Mouse (Mus musculus) midbrain, embryonic 11.5 days (tissue): ENCODE results near the gene Ptprc. TPM values are rescaled to one million over a fixed set of nuclear protein-coding genes. Genes with fewer than 3 reads are reported as not detected.

Experiments
- ATAC-seq: fragments of 200-750 bp; cut with Nextera tagmentation; 2 replicates; pipeline ENCODE4 v1.8.0; 2017; ENCODE audit warnings: moderate TSS enrichment, moderate library complexity; ENCODE audit not compliant: low FRiP score
- DNase-seq: peaks from one replicate; pipeline ENCODE4 v3.0.0; 2015; ENCODE audit warnings: low spot score; ENCODE audit errors: missing footprints
- H3K27ac ChIP-seq: fragments of 300-500 bp; sonication (generic); 2 replicates; pipeline ENCODE4 v1.5.1; 2014; ENCODE audit warnings: low read depth, low read length
- H3K27me3 ChIP-seq: fragments of 300-500 bp; sonication (generic); 2 replicates; pipeline ENCODE4 v1.6.1; 2014; ENCODE audit warnings: mild to moderate bottlenecking, low read length, moderate library complexity, mixed read lengths; ENCODE audit not compliant: control insufficient read depth, insufficient read depth
- H3K36me3 ChIP-seq: fragments of 300-500 bp; sonication (generic); 2 replicates; pipeline ENCODE4 v1.6.1; 2014; ENCODE audit warnings: mild to moderate bottlenecking, low read length, moderate library complexity, mixed read lengths; ENCODE audit not compliant: control insufficient read depth, insufficient read depth
- H3K4me1 ChIP-seq: fragments of 300-500 bp; sonication (generic); 2 replicates; pipeline ENCODE4 v1.6.1; 2014; ENCODE audit warnings: low read length; ENCODE audit not compliant: control insufficient read depth, insufficient read depth
- H3K4me2 ChIP-seq: fragments of 300-500 bp; sonication (generic); 2 replicates; pipeline ENCODE4 v1.6.1; 2014; ENCODE audit warnings: mild to moderate bottlenecking, moderate library complexity
- H3K4me3 ChIP-seq: fragments of 300-500 bp; sonication (generic); 2 replicates; pipeline ENCODE4 v1.5.1; 2014; ENCODE audit warnings: low read depth, low read length
- H3K9ac ChIP-seq: fragments of 300-500 bp; sonication (generic); 2 replicates; pipeline ENCODE4 v1.6.1; 2014; ENCODE audit warnings: low read length
- H3K9me3 ChIP-seq: fragments of 300-500 bp; sonication (generic); 2 replicates; pipeline ENCODE4 v1.6.1; 2016; ENCODE audit warnings: low read length; ENCODE audit not compliant: control insufficient read depth
- WGBS: fragments of 180-500 bp; shearing (Covaris S2); extraction: QIAGEN DNeasy Blood & Tissue Kit; methylation state at CpG from one replicate; pipeline ENCODE4 v1.1.7; 2014; 5-methylcytosine and 5-hydroxymethylcytosine counted together
- polyA plus RNA-seq: library from polyadenylated mRNA; unstranded; fragments of >200 nt; fragmentation: Nextera tagmentation; extraction: Ambion mirVana; gene quantifications from 2 replicates; pipeline ENCODE4 v1.2.1, GENCODE M21; 2014

Gene Ptprc
- polyA plus RNA-seq, 1 experiment from 2014 or later = 0.98 TPM

- WGBS = 88% methylated on average over 1 of the region's 1 CpGs
- Histone ChIP-seq H3K9ac (no peak overlapping the region), H3K9me3 (no peaks in the 10 kb centered on the region), H3K36me3 (no peaks in the 10 kb centered on the region), H3K27me3 (no peaks in the 10 kb centered on the region), H3K4me1 (peaks cover 2% of the 10 kb centered on the region; the same call in 1 of the 2 replicates), H3K4me2 (no peak overlapping the region), H3K27ac (no peak overlapping the region), H3K4me3 (no peak overlapping the region)
- ATAC-seq = no peak
- DNase-seq = no peak
Observed at GRCm38 (mm10) chr1:138125281-138125680, 50.2 kb downstream of the Ptprc start.

GRCm38 (mm10) chr1:138123866-138124265, 51.6 kb downstream of the Ptprc start:
- Histone ChIP-seq H3K9ac (no peak overlapping the region), H3K4me3 (no peak overlapping the region), H3K27me3 (no peaks in the 10 kb centered on the region), H3K27ac (no peak overlapping the region), H3K4me1 (no peaks in the 10 kb centered on the region), H3K4me2 (no peak overlapping the region), H3K9me3 (no peaks in the 10 kb centered on the region), H3K36me3 (no peaks in the 10 kb centered on the region)
- 43% methylated on average over 3 of the region's 3 CpGs for WGBS
- ATAC-seq = no peak
- no peak for DNase-seq

- H3K4me1 ChIP-seq = no peaks in the 10 kb centered on the region
- no peaks in the 10 kb centered on the region for H3K36me3 ChIP-seq
- no peaks in the 10 kb centered on the region for H3K9me3 ChIP-seq
- no peak overlapping the region for H3K4me3 ChIP-seq
- no peak overlapping the region for H3K9ac ChIP-seq
- 55% methylated on average over 12 of the region's 12 CpGs for WGBS
- no peaks in the 10 kb centered on the region for H3K27me3 ChIP-seq
- no peak overlapping the region for H3K4me2 ChIP-seq
- ATAC-seq (no peak), DNase-seq (no peak)
- H3K27ac ChIP-seq = no peak overlapping the region
Observed at GRCm38 (mm10) chr1:138119895-138120294, 55.6 kb downstream of the Ptprc start.

- no peaks in the 10 kb centered on the region for H3K4me1 ChIP-seq
- 89% methylated on average over 1 of the region's 1 CpGs for WGBS
- H3K27me3 ChIP-seq = no peaks in the 10 kb centered on the region
- DNase-seq (no peak), ATAC-seq (no peak)
- H3K4me3 ChIP-seq = no peak overlapping the region
- no peak overlapping the region for H3K9ac ChIP-seq
- no peak overlapping the region for H3K4me2 ChIP-seq
- H3K9me3 ChIP-seq = no peaks in the 10 kb centered on the region
- no peaks in the 10 kb centered on the region for H3K36me3 ChIP-seq
- no peak overlapping the region for H3K27ac ChIP-seq
Observed at GRCm38 (mm10) chr1:138093219-138093618, 82.3 kb downstream of the Ptprc start.

GRCm38 (mm10) chr1:138085810-138086209, 89.7 kb downstream of the Ptprc start:
- no peaks in the 10 kb centered on the region for H3K27me3 ChIP-seq
- H3K9me3 ChIP-seq = no peaks in the 10 kb centered on the region
- H3K4me1 ChIP-seq = no peaks in the 10 kb centered on the region
- WGBS = 3% methylated on average over 1 of the region's 1 CpGs
- no peak overlapping the region for H3K9ac ChIP-seq
- H3K36me3 ChIP-seq = no peaks in the 10 kb centered on the region
- DNase-seq (peak; percentile 95), ATAC-seq (peak; percentile 78)
- no peak overlapping the region for H3K4me2 ChIP-seq
- no peak overlapping the region for H3K27ac ChIP-seq
- H3K4me3 ChIP-seq = no peak overlapping the region

GRCm38 (mm10) chr1:138083707-138084106, 91.8 kb downstream of the Ptprc start:
- DNase-seq (no peak), ATAC-seq (no peak)
- no peaks in the 10 kb centered on the region for H3K36me3 ChIP-seq
- H3K9me3 ChIP-seq = no peaks in the 10 kb centered on the region
- no peaks in the 10 kb centered on the region for H3K4me1 ChIP-seq
- no peaks in the 10 kb centered on the region for H3K27me3 ChIP-seq
- H3K4me3 ChIP-seq = no peak overlapping the region
- no peak overlapping the region for H3K4me2 ChIP-seq
- H3K27ac ChIP-seq = no peak overlapping the region
- no peak overlapping the region for H3K9ac ChIP-seq

GRCm38 (mm10) chr1:138080308-138080707, 95.2 kb downstream of the Ptprc start:
- H3K9me3 ChIP-seq = no peaks in the 10 kb centered on the region
- H3K36me3 ChIP-seq = no peaks in the 10 kb centered on the region
- ATAC-seq (no peak), DNase-seq (no peak)
- H3K4me2 ChIP-seq = no peak overlapping the region
- WGBS = 92% methylated on average over 1 of the region's 1 CpGs
- H3K27me3 ChIP-seq = no peaks in the 10 kb centered on the region
- no peak overlapping the region for H3K27ac ChIP-seq
- no peak overlapping the region for H3K9ac ChIP-seq
- H3K4me1 ChIP-seq = no peaks in the 10 kb centered on the region
- no peak overlapping the region for H3K4me3 ChIP-seq

GRCm38 (mm10) chr1:138044196-138044945, 131.1 kb downstream of the Ptprc start:
- no peaks in the 10 kb centered on the region for H3K9me3 ChIP-seq
- H3K27me3 ChIP-seq = no peaks in the 10 kb centered on the region
- no peak overlapping the region for H3K27ac ChIP-seq
- DNase-seq (peak; percentile 98), ATAC-seq (peak; percentile 84)
- no peak overlapping the region for H3K4me2 ChIP-seq
- H3K9ac ChIP-seq = no peak overlapping the region
- H3K36me3 ChIP-seq = no peaks in the 10 kb centered on the region
- 41% methylated on average over 10 of the region's 10 CpGs for WGBS
- H3K4me1 ChIP-seq = peaks cover 2% of the 10 kb centered on the region; the same call in 1 of the 2 replicates
- no peak overlapping the region for H3K4me3 ChIP-seq

GRCm38 (mm10) chr1:138040556-138040955, 135.0 kb downstream of the Ptprc start:
- Histone ChIP-seq H3K9ac (no peak overlapping the region), H3K27me3 (no peaks in the 10 kb centered on the region), H3K4me2 (no peak overlapping the region), H3K4me3 (no peak overlapping the region), H3K4me1 (peaks cover 6% of the 10 kb centered on the region), H3K27ac (no peak overlapping the region), H3K36me3 (no peaks in the 10 kb centered on the region), H3K9me3 (no peaks in the 10 kb centered on the region)
- DNase-seq (no peak), ATAC-seq (no peak)
- 65% methylated on average over 5 of the region's 5 CpGs for WGBS
